Mouse (Mus musculus): ENCODE data around the gene Vmn2r20.
"Not testable (repeated sequence)": the region's sequence is repeated elsewhere in the genome, so short reads cannot be mapped to it uniquely, and the experiment has no call there.

The Vmn2r20 gene

GRCm38 (mm10) chr6:123418016-123418415, at the start of gene Vmn2r20:
Vmn2r20 (minus strand) TSS chr6:123418116.
- DNase-seq (ENCODE audit: low spot score), result not testable (repeated sequence)

GRCm38 (mm10) chr6:123424413-123424812, 6.5 kb upstream of the Vmn2r20 start:
- DNase-seq (ENCODE audit: low spot score), result not testable (repeated sequence)

- DNase-seq (ENCODE audit: low spot score), result not testable (repeated sequence)
Observed at GRCm38 (mm10) chr6:123406918-123407665, 10.8 kb downstream of the Vmn2r20 start.

- not testable (repeated sequence) for DNase-seq (ENCODE audit: low spot score)
Observed at GRCm38 (mm10) chr6:123388824-123389223, 29.1 kb downstream of the Vmn2r20 start.

GRCm38 (mm10) chr6:123346141-123346540, 71.8 kb downstream of the Vmn2r20 start:
- no peak for DNase-seq (ENCODE audit: low spot score)

- no peak for DNase-seq (ENCODE audit: low spot score)
Observed at GRCm38 (mm10) chr6:123340093-123340492, 77.8 kb downstream of the Vmn2r20 start.

GRCm38 (mm10) chr6:123332503-123332902, 85.4 kb downstream of the Vmn2r20 start:
- DNase-seq (ENCODE audit: low spot score), result no peak
